Mouse (Mus musculus): Measurements from ENCODE around the gene Ssu2. TPM values are rescaled to one million over a fixed set of nuclear protein-coding genes. Genes with fewer than 3 reads are reported as not detected.

The Ssu2 gene
- polyA plus RNA-seq, 1 experiment from 2014 or later: not detected

GRCm38 (mm10) chr6:112322916-112323315, 64.9 kb downstream of the Ssu2 start:
- Histone ChIP-seq H3K4me2 (replicated peaks) (no peak overlapping the region), H3K27ac (no peak overlapping the region), H3K9me3 (ENCODE audit: control insufficient read depth, low read length) (no peaks in the 10 kb centered on the region), H3K36me3 (replicated peaks; ENCODE audit: control insufficient read depth, insufficient read depth) (no peaks in the 10 kb centered on the region), H3K27me3 (ENCODE audit: control insufficient read depth, insufficient read depth, low read length) (no peaks in the 10 kb centered on the region), H3K9ac (no peak overlapping the region), H3K4me1 (replicated peaks; ENCODE audit: control insufficient read depth, insufficient read depth, low read length) (no peaks in the 10 kb centered on the region), H3K4me3 (replicated peaks; ENCODE audit: low read length) (no peak overlapping the region)
- DNase-seq (ENCODE audit: low spot score) (no peak), ATAC-seq (ENCODE audit: low FRiP score) (no peak)
- 87% methylated on average over 5 of the region's 5 CpGs for WGBS

- no peaks in the 10 kb centered on the region for H3K36me3 ChIP-seq (replicated peaks; ENCODE audit: control insufficient read depth, insufficient read depth)
- 39% methylated on average over 5 of the region's 5 CpGs for WGBS
- H3K27ac ChIP-seq: no peak overlapping the region
Measured at GRCm38 (mm10) chr6:112320679-112321078, 67.1 kb downstream of the Ssu2 start.

DNA sequence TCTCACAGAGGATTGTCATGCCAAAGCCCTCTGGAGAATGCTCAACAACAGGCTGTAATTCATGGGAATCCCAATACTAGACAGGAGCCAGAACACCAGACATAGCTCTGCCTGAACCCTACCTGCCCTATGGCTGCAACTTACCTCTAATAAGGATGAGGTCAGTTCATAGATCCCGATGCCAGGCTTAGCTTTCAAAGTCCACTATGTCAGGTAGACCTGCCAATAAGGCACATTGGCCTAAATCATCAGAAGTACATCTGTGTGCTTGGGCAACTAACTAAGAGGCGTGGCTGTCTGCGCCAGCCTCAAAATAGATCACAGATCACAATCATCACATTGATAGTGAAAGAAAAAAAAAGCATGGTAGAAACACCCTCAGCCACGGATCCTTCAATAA, 68.4 kb downstream of the Ssu2 start:
- no peak overlapping the region for H3K4me2 ChIP-seq (replicated peaks)

More at GRCm38 (mm10) chr6:112320679-112321078, 67.1 kb downstream of the Ssu2 start:
- DNase-seq (ENCODE audit: low spot score) (no peak), ATAC-seq (ENCODE audit: low FRiP score) (no peak)
- Histone ChIP-seq H3K4me2 (replicated peaks) (no peak overlapping the region), H3K4me1 (replicated peaks; ENCODE audit: control insufficient read depth, insufficient read depth, low read length) (no peaks in the 10 kb centered on the region), H3K9ac (no peak overlapping the region), H3K9me3 (ENCODE audit: control insufficient read depth, low read length) (no peaks in the 10 kb centered on the region), H3K27me3 (ENCODE audit: control insufficient read depth, insufficient read depth, low read length) (no peaks in the 10 kb centered on the region), H3K4me3 (replicated peaks; ENCODE audit: low read length) (no peak overlapping the region)

DNA sequence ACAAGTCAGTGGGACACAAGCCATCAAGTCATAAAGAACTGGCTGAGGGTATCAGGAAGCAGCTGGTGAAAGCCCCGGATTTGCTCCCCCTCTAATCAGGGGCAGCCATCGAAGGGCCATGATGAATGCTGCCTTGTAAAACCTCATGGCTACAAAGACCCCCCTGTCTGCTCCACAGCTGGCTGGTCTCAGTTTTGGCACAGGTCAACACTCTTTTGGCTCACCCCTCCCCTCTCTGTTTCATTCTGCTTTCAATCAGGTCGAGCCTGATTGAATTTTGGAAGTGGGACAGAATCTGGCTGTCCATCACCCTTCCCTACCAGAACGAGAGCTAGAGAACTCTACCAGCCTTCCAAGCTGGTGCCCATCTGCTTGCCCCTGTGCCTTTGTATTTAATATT, 76.4 kb downstream of the Ssu2 start:
- H3K9ac ChIP-seq: no peak overlapping the region
- DNase-seq (ENCODE audit: low spot score) (no peak), ATAC-seq (ENCODE audit: low FRiP score) (peak; percentile 72)
- no peaks in the 10 kb centered on the region for H3K27me3 ChIP-seq (ENCODE audit: control insufficient read depth, insufficient read depth, low read length)
- no peak overlapping the region for H3K27ac ChIP-seq
- H3K4me1 ChIP-seq (replicated peaks; ENCODE audit: control insufficient read depth, insufficient read depth, low read length): no peaks in the 10 kb centered on the region
- H3K36me3 ChIP-seq (replicated peaks; ENCODE audit: control insufficient read depth, insufficient read depth): no peaks in the 10 kb centered on the region
- H3K9me3 ChIP-seq (ENCODE audit: control insufficient read depth, low read length): no peaks in the 10 kb centered on the region
- no peak overlapping the region for H3K4me2 ChIP-seq (replicated peaks)
- no peak overlapping the region for H3K4me3 ChIP-seq (replicated peaks; ENCODE audit: low read length)
- 22% methylated on average over 4 of the region's 4 CpGs for WGBS

More for the DNA sequence above, 68.4 kb downstream of the Ssu2 start:
- DNase-seq (ENCODE audit: low spot score) (no peak), ATAC-seq (ENCODE audit: low FRiP score) (no peak)
- no peaks in the 10 kb centered on the region for H3K4me1 ChIP-seq (replicated peaks; ENCODE audit: control insufficient read depth, insufficient read depth, low read length)
- H3K9ac ChIP-seq: no peak overlapping the region
- no peaks in the 10 kb centered on the region for H3K27me3 ChIP-seq (ENCODE audit: control insufficient read depth, insufficient read depth, low read length)
- H3K27ac ChIP-seq: no peak overlapping the region
- no peak overlapping the region for H3K4me3 ChIP-seq (replicated peaks; ENCODE audit: low read length)
- WGBS: 86% methylated on average over 4 of the region's 4 CpGs
- no peaks in the 10 kb centered on the region for H3K9me3 ChIP-seq (ENCODE audit: control insufficient read depth, low read length)
- H3K36me3 ChIP-seq (replicated peaks; ENCODE audit: control insufficient read depth, insufficient read depth): no peaks in the 10 kb centered on the region

DNA sequence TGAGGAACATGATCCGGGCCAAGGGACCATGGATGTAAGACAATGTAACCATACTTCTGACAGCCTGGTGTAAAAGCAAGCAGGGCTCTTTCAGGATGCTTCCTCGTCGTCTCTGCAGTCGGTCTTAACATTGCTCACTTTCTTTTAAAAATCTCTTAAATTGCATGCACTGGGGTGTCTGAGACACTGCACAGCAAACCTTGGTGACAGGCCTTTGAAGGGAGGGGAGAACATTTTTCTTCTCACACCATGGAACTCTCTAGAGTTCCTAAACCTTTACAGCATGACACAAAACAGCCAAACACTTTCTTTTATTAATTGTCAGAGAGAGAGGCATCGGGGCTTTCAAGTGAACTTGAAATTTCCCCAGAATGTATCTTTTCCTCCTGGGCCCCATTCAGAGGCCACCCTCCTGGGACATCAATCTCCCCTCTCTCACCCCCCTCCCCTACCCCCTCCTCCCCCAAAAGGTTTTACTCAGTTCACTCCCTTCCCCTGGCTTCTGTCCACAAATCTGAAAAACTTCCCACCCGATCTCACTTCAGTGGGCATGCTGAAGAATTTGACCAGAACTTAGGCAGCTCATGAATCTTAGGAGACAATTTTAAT, 78.4 kb downstream of the Ssu2 start:
- Histone ChIP-seq H3K9me3 (ENCODE audit: control insufficient read depth, low read length) (no peaks in the 10 kb centered on the region), H3K4me1 (replicated peaks; ENCODE audit: control insufficient read depth, insufficient read depth, low read length) (no peaks in the 10 kb centered on the region), H3K36me3 (replicated peaks; ENCODE audit: control insufficient read depth, insufficient read depth) (no peaks in the 10 kb centered on the region), H3K4me2 (replicated peaks) (no peak overlapping the region), H3K27ac (no peak overlapping the region), H3K4me3 (replicated peaks; ENCODE audit: low read length) (no peak overlapping the region), H3K27me3 (ENCODE audit: control insufficient read depth, insufficient read depth, low read length) (no peaks in the 10 kb centered on the region), H3K9ac (no peak overlapping the region)
- ATAC-seq (ENCODE audit: low FRiP score) (no peak), DNase-seq (ENCODE audit: low spot score) (no peak)
- 54% methylated on average over 6 of the region's 6 CpGs for WGBS

Other genes starting within 250 kb of the Ssu2 start
- 9.4 and 11.8 TPM in 2 replicates for gene Lmcd1, start 114.3 kb downstream of the Ssu2 start, polyA plus RNA-seq (2014; fragmentation: Nextera tagmentation; extraction: Ambion mirVana)
- gene Cav3, start 71.5 kb upstream of the Ssu2 start, polyA plus RNA-seq (2014; fragmentation: Nextera tagmentation; extraction: Ambion mirVana): 0.17 and 0.18 TPM in 2 replicates
- gene Oxtr, start 101.9 kb upstream of the Ssu2 start, polyA plus RNA-seq (2014; fragmentation: Nextera tagmentation; extraction: Ambion mirVana): 1.6 and 1.9 TPM in 2 replicates